Mouse (Mus musculus): Measurements from ENCODE around the gene Smim13.

GRCm38 (mm10) chr13:41283256-41283655 lies 33.6 kb downstream of the Smim13 start:
- peak; percentile 62 for TF ChIP-seq CTCF (IDR thresholded peaks at IDR 0.05; ENCODE audit: borderline replicate concordance, insufficient read depth, low read depth, low read length)
- TF ChIP-seq POLR2A (IDR thresholded peaks at IDR 0.05; ENCODE audit: borderline replicate concordance, insufficient read depth, low read length): no peak

Measured in cerebellum, adult 2 months (tissue).